Mouse (Mus musculus) c-Kit-positive CD71-negative TER-119-negative erythroid progenitor cells, embryonic 14.5 days (primary cell): ENCODE results near the gene Gps2.

Experiments
- DNase-seq: peaks from one replicate; pipeline ENCODE4 v3.0.0-alpha.2; 2013; ENCODE audit warnings: low read depth

The Gps2 gene

DNA sequence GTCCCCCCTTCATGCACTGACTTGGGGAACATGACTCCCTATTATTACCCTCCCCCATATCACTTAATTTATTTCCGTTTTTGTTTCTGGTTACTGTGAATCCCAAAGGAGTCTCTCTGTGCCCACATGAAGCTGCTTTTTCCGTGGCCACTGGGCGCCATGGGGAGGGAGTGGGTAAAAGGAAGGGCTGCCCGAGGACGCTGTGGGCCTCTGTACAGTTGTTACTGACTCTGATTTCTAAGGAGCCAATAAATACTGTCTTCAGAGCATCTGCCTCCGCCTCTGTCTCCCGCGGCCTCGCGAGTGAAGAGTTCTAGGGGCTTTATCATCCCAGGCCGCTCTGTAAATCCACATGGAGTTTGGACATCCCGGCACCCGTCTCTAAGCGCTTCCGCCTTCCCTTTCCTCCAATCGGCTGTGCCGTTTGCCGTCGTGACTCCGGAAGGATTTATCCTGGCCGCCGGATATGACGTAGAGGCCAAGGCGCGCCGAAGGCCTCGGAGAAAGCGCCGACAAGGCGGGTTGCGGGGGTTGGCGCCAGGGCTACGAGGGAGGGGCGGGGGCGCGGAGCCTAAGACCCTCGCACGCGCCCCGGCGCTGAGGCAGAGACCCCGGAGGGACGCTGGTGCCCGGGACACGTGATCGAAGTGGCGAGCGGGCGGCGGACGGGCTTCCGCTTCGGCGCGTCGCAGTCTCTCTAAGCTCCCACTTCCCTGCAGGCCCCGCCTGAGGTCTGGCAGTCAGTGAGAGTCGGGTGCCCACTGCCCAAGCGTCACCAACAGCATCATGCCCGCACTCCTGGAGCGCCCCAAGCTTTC, at the start of gene Gps2:
Gene Gps2 (plus strand): TSS at position 335 of the 818 bp plus-strand sequence.
- DNase-seq, result peak; percentile 91

DNA sequence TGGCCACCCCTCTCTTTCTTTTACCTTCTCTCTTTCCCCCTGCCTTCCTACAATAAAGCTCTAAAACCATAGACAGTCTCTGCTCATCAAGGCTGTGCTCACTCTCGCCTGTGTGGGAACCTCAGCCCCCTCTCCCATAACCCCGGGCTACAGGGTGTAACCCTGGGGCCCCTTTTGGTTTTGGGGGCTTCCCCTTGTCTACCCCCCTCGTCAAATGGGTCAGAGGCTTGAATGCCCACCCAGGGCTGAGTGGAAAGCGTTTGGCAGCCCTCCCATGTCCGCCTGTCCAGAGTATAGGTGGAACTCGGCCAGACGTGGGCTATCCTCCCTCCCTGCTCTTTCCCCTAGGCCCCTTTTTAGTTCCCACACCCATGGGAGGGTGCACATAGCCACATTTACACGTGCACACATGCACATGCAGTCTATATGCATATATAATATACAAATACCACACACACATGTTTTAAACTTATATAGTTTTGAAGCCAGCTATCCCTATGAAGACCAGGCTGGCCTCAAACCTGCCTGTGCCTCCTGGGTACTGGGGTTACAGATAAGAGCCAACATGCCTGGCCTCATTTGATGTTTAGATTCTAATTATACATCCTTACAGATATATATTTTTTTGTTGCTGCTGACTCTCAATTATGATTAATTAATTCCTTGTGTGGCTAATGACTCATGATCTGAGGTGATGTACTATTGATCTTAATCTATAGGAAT, 49.4 kb upstream of the Gps2 start:
- no peak for DNase-seq

DNA sequence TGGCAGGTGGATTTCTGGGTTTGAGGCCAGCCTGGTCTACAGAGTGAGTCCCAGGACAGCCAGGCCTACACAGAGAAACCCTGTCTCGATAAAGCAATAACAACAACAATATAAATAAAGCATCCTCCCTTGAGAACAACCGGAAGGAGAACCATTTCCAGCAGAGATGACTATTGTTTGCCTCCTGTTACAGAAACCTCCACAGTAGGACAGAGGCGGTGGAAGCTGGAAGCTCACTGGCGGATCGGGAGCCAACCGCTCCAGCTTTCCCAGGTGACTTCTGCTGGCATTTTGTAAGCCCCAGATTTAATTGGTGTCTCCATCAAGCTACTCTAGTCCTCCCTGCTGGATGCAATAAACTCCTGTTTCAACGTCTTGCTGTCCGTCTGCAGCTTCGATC, 48.1 kb upstream of the Gps2 start:
- DNase-seq, result no peak

- DNase-seq, result no peak
Measured at GRCm38 (mm10) chr11:69867335-69867734, 46.4 kb upstream of the Gps2 start.

DNA sequence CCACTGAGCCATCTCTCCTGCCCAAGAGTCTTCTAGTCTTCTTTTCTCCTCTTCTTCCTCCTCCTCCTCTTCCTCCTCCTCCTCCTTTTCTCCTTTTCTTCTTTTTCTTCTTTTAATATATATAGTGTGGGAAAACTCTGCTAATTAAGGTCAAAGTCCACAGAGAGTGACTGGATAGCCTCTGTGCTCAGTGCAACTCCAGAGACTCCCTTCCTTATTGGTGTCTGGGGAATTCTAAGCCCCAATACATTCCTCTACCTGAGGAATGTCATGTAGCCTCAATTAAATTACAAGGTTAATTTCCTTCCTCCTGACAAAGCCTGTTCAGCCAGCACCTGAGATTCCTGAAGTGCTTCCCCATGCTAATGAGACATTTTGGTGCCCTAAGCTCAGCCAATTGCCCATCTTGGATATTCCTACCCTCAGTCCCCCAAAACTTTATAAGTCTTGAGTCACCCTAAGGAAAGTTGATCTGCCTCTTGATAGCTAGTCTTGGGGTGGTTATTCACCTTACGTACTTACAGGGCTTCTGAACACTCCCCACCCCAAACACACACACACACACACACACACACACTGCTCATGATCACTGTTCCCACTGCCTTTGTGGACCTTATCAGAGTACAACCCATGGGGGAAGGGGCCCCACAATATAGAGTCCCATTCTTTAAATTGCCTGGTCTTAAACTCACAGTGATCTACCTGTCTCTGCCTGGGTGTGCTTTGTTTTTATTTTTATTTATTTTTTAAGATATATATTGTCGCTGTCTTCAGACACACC, 43.2 kb upstream of the Gps2 start:
- no peak for DNase-seq

DNA sequence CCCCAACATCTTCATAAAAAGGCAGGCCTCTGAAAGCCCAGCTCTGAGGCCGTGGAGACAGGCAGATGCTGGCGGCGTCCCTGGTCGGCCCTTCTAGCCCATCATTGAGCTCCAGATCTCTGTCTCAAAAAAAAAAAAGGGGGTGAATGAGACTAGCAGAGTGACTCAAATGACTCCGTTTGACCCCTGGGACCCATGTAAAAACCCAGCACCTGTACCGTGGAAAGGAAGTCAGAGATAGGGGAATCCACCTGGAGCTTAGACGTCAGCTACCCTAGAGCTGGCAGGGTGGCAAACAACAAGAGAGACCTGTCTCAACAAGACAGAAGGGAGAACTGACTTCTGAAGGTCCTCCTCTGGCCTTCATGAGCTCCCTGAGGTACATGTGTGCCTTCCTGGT, 41.9 kb upstream of the Gps2 start:
- no peak for DNase-seq

DNA sequence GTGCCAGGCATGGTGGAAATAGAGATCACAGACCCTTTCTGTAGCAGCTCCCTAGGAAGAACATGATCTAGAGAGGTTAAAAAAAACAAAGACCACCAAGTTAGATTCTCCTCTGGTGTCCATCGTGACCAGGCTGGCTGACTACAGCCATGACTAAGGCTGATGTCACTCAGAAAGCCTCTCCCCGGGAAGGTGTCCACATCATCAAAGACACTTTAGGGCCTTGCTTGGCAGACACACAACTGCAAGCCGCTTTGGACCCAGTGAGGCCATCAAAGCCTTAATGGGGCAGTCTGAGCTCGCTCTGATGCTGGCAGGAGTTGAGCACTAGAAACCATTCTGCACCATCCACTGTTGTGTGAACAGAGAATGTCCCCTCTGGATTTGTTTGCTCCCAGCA, 41.2 kb upstream of the Gps2 start:
- DNase-seq, result no peak

GRCm38 (mm10) chr11:69876186-69876585, 37.5 kb upstream of the Gps2 start:
- no peak for DNase-seq

DNA sequence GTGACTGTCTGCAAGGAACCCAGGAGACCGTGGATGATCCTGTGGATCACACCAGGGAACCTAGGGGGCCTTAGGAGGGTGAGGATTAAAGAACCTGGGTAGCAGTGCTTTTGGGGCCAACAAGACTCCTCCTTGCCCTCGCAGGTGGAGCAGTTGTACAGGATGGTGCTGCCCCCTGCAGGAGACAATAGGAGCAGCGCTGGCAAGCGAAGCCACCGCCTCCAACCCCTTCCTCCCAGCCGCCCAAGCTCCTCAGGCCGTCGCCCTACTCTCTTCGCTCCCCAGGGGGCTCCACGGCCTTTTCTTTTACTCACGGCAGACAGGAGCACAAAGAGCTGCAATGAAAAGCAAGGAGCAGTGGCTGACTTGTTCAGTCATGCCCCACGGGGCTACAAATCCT, 36.8 kb upstream of the Gps2 start:
- peak; percentile 94 for DNase-seq

GRCm38 (mm10) chr11:69877878-69878277, 35.8 kb upstream of the Gps2 start, which contains the start of gene Tmem95:
Gene Tmem95, minus strand, starts transcription at chr11:69878018.
- no peak for DNase-seq

DNA sequence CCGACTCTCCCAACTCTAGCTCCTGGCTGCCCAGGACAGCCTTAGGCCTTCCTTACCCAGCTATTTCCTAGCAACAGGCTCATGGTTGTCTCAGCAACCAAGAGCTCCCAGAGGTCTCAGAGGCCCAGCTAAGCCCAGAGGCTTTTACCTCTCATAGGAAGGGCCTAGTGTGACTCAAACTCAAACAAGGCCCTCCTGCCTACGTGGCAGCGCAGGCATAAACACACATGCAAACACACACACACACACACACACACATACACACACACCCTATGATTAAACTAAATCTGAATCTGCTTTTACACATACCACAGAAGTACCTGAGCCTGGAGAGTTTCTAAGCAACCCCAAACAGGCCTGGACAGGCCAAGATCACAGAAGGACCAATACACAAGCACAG, 35.3 kb upstream of the Gps2 start:
- no peak for DNase-seq

GRCm38 (mm10) chr11:69878952-69879351, 34.7 kb upstream of the Gps2 start:
- no peak for DNase-seq

DNA sequence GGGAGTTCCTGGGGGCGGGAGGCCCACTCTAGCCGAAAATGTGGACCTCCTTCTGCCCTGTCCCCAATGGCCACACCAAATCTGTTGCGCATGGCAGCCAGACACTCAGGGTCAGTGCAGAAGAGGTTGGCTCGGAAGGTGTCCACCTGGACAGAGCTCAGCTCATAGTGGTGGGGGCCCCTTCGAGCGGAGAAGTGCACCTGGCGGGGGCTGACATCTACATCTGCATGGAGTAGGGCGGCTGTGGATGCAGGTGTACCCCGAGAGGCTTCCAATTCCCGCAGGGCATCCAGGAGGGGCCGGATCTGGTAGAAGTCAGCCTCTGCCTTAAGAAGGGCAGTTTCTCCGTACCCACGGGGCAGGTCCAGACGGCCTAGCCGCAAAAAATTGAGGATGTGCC, 34.0 kb upstream of the Gps2 start:
- no peak for DNase-seq

GRCm38 (mm10) chr11:69880506-69880852, 33.2 kb upstream of the Gps2 start:
- DNase-seq, result no peak

DNA sequence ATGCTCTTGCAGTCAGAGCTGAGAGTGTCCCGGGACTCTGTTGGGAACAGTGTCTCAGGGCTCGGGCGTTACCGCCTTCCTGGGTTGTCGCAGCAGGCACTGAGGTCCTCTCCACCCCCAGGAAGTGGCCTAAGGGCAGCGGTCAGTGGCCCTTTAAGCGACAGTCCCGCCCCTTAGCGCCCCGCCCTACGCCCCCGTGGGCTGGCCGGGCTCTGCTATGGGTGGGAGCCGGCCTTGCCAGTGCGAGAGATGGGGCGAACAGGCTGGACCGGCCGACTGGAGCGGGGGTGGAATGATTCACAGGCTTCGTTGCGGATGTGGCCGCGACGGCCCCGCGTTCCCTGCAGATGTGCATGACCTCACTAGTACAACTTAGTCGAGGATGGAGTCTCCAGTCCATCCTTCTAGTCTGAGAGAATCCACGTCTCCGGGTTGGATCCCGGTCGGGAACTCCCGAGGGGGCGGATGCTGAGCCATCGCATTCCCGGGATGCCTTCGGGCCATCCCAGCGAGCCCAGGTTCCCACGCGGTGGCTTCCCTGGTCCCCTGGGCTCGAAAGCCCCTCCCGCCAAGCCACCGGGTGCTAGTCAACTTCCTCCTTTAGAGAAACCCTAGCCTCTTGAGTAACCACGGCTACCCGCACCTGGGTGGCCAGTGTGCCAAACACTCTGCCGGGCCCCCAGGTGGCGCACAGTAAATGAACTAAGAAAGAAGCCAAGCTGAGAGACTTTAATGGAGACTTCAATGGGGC, 32.7 kb upstream of the Gps2 start, which contains the start of gene Kctd11:
Gene Kctd11 (minus strand): TSS at position 554 of the 751 bp plus-strand sequence.
- peak; percentile 72 for DNase-seq

DNA sequence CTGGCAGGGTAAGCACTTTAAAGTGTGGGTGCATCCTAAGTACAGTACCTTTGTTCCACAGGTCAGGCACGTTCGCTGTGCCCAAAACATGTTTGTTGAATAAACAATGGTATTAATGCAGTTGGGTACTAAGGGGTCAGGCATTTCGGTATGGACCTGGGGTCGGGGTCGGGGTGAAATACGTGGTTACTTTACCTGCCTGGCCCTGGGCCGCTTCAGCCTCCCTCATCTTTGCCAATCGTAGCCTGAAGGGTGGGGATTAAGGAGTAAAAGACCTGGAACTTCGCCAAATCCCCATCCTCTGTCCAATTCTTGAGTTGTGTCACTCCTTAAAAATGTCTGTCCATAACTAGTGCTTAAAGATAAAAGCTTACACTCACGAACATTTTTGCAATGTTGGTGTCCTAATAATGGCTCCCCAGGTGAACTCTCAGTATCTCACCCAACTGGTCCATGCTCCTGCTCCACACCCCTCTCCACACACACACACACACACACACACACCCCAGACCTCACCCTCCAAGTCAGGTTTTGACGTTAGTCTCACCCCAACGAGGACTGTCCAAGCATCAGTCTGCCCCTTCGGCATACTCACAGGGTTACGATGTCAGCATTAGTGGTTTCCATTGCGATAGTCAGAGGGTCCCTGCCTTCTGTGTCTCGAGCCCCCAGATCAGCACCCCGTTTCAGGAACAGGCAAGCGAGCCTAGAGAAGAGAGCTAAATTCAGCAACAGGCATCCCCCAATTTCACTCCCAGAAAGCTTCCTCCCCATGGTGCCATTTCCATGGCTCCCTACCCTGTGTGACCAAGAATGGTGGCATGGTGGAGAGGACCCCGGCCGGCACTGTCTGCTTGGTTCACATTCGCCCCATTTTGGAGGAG, 31.7 kb upstream of the Gps2 start:
- DNase-seq, result no peak

GRCm38 (mm10) chr11:69883066-69883465, 30.6 kb upstream of the Gps2 start:
- DNase-seq, result no peak

GRCm38 (mm10) chr11:69883527-69884151, 30.0 kb upstream of the Gps2 start:
- DNase-seq, result no peak

DNA sequence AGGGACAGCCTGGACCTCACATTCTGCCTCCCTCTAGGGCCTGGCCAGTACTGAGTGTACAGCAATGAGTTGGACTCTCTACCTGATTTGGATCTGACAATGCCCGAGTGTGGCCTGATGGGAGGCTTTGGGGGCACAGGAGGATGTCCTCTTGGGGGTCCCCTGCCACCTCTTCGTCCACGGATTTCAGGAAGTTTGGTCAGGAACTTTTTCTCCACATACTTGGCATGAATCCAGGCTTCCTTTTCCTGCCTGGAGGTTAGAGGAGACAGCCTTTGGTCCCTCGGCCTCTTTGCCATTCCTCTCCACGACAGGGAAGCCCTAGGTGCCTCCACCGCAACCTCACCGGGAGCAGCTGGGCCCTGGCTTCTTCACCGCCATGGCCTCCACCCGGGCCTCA, 29.4 kb upstream of the Gps2 start:
- no peak for DNase-seq

DNA sequence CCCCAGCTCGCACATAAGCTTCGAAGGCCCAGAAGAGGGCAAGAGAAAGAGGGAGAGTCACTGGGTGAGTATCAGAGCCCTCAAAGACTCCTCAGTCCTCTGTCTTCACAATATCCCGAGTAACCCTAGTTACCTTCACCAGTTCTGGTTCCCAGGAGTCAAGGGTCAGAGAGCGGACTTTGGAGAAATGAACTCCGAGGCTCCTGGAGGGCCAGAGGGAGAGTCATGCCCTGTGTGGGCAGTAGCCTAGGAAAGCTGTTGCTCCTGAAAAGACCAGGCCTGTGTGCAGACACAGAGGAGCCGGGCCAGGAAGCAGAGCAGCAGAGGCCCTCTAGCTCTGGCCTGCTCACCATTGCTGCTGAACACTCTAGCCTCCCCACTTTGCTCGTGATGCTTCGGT, 29.0 kb upstream of the Gps2 start:
- DNase-seq, result no peak
